Mouse (Mus musculus): ENCODE measurements around the gene Chd5. TPM values are rescaled to one million over a fixed set of nuclear protein-coding genes. Genes with fewer than 3 reads are reported as not detected.

Chd5 gene
- under 1 TPM; 0.10 to 0.13 TPM for total RNA-seq (2021)
- long read RNA-seq, experiment 1: 0 reads
- long read RNA-seq, experiment 2: 0 reads

DNA sequence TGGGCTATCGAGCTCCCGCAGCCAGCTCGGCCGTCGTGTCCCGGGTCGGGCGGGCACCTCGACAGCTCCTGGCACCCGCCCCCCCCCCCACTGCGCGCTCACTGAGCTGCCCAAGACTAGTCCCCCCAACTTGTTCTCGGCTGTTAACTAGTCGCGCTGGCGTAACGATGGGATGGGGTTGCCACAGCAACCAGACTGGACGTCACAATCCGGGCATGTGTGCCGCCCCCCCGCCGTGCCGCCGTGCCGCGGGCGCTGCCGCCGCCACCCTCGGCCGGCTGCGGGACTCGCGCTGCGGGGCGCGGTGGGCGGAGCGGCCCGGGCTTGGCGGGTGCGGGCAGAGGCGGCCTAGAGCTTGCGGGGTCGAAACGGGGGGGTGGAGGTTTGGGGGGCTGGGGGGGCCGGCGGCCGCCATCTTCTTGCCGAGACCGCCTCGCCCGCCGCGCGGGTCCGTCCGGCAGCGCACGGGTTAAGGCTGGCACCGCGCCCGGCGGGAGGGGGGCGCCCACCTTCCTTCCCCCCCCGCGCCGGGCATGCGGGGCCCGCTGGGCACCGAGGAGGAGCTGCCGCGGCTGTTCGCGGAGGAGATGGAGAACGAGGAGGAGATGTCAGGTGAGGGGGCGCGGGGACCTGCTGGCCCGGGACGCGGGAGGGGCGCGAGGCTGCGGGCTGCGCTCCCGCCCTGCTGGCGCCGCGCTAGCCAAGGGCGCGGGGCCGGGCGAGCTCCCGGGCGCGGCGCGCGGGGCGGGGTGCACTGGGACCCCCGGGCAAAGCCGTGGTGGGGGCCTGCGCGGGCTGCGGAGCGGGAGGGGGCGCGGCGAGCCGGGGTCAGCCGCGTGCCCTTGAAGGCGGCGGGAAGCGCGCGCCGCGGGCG is at the start of gene Chd5:
Gene Chd5, plus strand, starts transcription at position 233 of the 874 bp plus-strand sequence.
- DNase-seq: no peak
- intact Hi-C loops (cut with DNase I): no loop called here

- intact Hi-C loops (cut with DNase I): no loop called here
- DNase-seq: no peak
Observed at GRCm38 (mm10) chr4:152290385-152290784, 48.1 kb upstream of the Chd5 start.

GRCm38 (mm10) chr4:152290991-152291390 is 47.5 kb upstream of the Chd5 start:
- intact Hi-C loops (cut with DNase I): no loop called here
- no peak for DNase-seq

DNA sequence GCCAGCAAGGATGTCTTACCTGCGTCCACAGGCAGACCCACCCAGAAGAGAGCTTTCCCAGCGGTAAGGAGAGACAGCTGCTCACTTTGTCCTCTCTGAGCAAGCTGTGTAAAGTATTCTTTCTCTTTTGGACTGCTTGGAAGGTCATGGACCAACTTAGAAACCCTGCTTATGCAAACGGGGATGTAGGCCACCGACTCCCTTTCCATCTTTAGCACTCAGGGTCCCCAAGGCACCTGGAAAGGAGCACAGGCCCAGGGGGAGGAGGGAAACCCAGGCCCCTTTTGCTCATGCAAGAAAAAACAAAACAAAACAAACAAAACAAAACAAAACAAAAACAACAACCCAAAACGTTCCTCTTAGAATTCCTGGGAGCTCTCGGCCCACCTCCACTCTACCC is 46.9 kb upstream of the Chd5 start, which contains the start of gene Hes3:
Gene Hes3, minus strand, starts transcription at position 101 of the 400 bp plus-strand sequence.
- no peak for DNase-seq
- intact Hi-C loops (cut with DNase I): no loop called here

DNA sequence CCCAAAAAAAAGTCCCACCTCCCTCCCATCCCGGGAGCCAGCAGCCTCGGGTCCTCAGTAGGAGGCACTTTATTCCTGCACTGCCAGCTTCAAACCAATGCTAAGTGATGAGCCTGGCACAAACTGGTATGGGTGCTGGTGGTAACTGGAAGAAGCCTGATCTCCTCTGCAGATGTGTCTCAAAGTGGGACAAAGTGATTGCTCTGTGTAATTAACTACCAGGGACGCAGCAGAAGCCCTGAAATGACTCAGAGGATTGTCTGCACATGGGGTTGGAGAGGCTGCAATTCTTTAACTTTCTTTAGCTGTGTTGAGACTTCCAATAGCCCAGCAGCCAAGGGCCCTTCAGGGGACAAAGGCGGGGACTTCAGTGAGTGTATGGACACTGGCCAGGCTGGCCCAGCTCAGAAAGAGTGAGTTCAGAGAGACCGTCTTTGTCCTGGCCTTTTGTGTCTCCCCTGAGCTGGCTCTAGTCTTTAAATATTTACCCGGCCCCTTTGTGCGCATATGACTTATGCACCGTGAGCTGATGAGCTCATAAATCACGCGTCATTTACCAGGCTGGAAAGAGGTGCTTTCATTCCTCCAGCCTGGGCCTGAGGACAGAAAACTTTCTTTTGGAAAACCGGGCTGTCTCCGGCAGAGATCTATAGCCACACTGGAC is 46.2 kb upstream of the Chd5 start:
- DNase-seq: no peak
- intact Hi-C loops (cut with DNase I): no loop called here

- DNase-seq: no peak
- intact Hi-C loops (cut with DNase I): no loop called here
Observed at GRCm38 (mm10) chr4:152294188-152294929, 44.1 kb upstream of the Chd5 start.

DNA sequence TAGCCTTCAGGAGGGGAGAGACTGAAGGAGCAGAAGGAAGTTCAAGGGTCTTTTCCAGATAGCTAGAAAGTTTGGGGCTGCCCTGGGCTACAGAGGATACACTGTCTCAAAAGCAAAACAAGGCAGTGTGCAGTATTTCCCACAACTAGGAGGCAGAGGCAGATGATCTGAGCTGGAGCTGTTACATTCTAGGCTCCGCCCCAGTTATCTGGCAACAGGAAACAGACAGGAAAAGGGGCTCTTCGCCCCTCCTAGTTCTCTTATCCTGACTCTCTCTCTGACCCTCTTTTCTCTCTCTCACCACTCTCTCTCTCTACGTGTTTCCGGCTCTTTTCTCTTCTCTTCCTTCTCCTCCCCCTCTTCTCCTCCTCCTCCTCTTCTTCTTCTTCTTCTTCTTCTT is 42.5 kb upstream of the Chd5 start:
- no peak for DNase-seq
- intact Hi-C loops (cut with DNase I): no loop called here

GRCm38 (mm10) chr4:152296371-152296770 is 42.1 kb upstream of the Chd5 start:
- DNase-seq: no peak
- intact Hi-C loops (cut with DNase I): no loop called here

- DNase-seq: peak; percentile 99 to 100
- intact Hi-C loops (cut with DNase I): no loop called here
Observed at GRCm38 (mm10) chr4:152296874-152297861, 41.3 kb upstream of the Chd5 start, which contains the start of gene Icmt. Gene Icmt, plus strand, starts transcription at chr4:152297227.

DNA sequence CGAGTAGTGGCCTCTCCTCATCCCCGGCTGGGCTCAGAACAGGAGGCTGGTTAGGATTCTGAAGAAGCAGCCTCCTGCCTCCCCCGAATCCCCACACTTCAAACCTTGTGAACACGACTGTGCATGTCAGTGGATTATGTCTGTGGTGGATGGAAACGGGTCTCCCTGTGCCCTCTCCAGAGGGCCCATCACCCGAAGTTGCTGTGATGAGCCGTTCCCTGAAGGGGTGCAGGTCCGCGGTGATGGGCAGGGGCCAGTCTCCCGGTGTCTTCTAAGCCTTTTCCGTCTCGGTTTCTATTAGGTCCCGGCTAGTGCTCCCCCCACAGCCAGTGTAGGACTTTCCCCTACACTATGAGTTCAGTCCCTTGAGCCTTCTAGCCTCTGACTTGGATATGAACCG is 39.6 kb upstream of the Chd5 start:
- intact Hi-C loops (cut with DNase I): no loop called here
- no peak for DNase-seq

- intact Hi-C loops (cut with DNase I): no loop called here
- DNase-seq: no peak
Observed at GRCm38 (mm10) chr4:152300375-152300774, 38.1 kb upstream of the Chd5 start.

DNA sequence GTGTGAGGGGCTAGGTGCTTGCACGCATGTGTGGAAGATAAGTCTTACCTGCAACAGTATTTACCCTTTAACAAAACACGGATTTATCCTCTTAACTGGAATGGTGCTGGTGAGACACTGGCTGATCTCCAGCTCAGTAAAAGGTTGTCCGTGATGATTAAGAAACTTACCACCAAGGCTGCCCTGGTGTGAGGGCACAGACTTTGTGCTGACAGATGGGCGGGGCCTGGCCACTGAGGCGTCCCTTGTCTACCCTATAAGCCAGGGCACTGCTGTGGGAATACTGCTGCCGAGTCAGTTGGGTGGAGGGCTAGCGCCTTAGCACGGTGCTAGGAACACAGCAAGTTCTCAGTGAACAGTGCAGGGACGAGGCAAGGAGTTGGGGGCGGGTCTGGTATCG is 36.4 kb upstream of the Chd5 start:
- intact Hi-C loops (cut with DNase I): no loop called here
- DNase-seq: no peak

GRCm38 (mm10) chr4:152303172-152303571 is 35.3 kb upstream of the Chd5 start:
- intact Hi-C loops (cut with DNase I): no loop called here
- DNase-seq: no peak

- intact Hi-C loops (cut with DNase I): no loop called here
Observed at GRCm38 (mm10) chr4:152304685-152305084, 33.8 kb upstream of the Chd5 start.

DNA sequence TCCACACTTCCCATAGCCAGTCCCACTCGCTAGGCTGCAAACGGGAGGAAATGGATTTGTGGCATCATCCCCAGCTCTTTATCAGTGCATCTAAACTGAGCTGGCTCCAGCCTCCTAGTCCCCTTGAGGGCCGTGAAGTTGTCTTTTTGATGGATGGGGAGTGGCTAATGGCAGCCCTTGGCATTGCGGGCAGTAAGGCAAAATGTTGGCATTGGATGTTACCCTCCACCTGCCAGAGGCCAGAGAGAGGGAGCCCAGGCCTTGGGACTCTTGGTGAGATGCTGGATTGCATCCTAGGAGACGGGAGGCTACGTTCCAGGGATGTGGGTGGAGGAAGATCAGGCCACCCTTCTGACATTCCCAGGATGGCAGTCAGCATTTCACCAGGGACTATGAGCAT is 32.5 kb upstream of the Chd5 start:
- DNase-seq: no peak
- intact Hi-C loops (cut with DNase I): no loop called here

More at GRCm38 (mm10) chr4:152304685-152305084, 33.8 kb upstream of the Chd5 start:
- no peak for DNase-seq

DNA sequence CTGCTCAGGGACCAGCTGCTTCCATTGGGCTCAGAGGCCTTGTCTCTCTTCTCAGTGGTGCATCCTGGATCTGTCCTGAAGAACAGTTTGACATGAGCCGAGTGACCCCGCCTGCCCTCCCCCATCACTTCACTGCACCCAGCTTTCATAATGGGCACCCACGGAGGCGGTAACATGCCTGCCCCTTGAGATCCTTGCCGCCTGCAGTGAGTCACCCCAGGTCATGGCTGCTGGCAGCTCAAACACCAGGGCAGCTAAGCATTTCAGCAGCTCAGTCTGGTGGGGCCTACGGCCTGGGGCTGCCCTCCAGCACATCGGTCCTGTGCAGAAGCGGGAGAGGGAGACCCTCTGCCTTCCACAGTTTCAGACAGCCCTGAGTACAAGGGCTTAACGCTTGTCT is 30.9 kb upstream of the Chd5 start:
- DNase-seq: no peak
- intact Hi-C loops (cut with DNase I): no loop called here

- intact Hi-C loops (cut with DNase I): no loop called here
- no peak for DNase-seq
Observed at GRCm38 (mm10) chr4:152312186-152312585, 26.3 kb upstream of the Chd5 start.

- DNase-seq: no peak
- intact Hi-C loops (cut with DNase I): no loop called here
Observed at GRCm38 (mm10) chr4:152313211-152313632, 25.2 kb upstream of the Chd5 start.

- intact Hi-C loops (cut with DNase I): no loop called here
- no peak for DNase-seq
Observed at GRCm38 (mm10) chr4:152313934-152314333, 24.5 kb upstream of the Chd5 start.
